Mouse (Mus musculus): ENCODE measurements at regions not wholly inside any gene's neighbourhood (a gene's known extent, or its start where the extent isn't known, plus 50 kb on each side); places are given as distances from the start of the nearest gene placed in this dataset.

DNA sequence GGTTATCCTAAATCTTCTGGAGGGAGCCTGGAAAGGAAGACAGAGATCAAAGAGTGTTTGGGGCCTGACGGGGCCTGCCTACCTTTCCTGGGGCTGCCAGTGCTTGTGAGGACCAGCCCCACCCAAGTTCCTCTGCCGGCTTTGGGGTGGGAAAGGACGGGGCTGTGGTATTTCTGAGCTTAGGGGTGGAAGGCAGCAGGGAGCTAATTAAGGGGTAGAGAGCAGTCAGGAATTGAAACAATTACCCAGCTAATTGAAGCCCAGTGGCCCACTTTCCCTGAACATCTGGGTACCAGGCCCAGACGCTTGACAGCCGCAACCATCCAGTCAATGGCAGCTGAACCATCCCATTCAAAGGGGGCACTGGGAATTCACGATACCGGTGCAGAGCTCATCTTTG lies 101.2 kb upstream of the Mycn start:
- DNase-seq (ENCODE audit: low spot score in 2 of 2), result no peak

- DNase-seq (ENCODE audit: low spot score in 2 of 2), result no peak
These were observed 93.5 kb upstream of the Mycn start for GRCm38 (mm10) chr12:13035108-13035741.

DNA sequence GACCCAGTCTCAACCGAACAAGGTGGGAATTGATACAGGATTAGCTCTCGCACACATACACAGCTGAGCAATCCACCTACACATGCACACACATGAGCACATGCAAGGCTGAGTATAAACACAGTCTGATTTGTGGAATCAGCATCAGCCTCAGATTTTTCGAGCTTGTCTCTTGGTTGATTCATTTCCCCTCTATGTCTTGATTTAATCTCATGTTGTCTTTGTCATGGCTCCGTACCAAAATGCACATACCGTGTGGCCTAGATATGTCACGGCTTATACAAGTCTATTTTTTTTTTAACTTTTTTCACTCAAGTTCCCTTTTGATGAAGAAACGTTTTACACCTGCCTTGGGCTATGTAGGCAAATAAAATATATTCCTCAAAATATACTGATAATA lies 88.6 kb upstream of the Mycn start:
- DNase-seq (ENCODE audit: low spot score in 2 of 2), result no peak

DNA sequence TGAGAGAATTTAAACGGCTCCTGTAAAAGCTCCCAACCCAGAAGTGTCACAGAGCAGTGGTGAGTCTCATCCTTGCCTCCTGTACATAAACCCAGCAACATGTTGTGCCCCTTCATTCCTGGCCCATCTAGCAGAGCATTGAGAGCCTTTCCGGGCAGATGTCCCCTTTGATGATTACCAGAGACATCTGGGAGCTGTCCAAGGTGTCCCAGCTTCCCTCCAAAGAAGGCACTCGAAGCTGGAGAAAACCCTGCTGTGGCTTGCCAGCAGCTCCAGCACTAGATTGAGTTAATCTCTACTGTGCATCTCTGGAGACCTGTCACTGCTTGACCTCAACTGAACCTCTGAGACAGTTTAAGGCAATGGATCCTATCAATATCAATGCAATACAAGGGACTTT lies 86.4 kb upstream of the Mycn start:
- DNase-seq (ENCODE audit: low spot score in 2 of 2), result no peak

GRCm38 (mm10) chr12:13026041-13026580 lies 84.4 kb upstream of the Mycn start:
- DNase-seq (ENCODE audit: low spot score in 2 of 2), result peak in 1 of 2 experiments; percentile 21

DNA sequence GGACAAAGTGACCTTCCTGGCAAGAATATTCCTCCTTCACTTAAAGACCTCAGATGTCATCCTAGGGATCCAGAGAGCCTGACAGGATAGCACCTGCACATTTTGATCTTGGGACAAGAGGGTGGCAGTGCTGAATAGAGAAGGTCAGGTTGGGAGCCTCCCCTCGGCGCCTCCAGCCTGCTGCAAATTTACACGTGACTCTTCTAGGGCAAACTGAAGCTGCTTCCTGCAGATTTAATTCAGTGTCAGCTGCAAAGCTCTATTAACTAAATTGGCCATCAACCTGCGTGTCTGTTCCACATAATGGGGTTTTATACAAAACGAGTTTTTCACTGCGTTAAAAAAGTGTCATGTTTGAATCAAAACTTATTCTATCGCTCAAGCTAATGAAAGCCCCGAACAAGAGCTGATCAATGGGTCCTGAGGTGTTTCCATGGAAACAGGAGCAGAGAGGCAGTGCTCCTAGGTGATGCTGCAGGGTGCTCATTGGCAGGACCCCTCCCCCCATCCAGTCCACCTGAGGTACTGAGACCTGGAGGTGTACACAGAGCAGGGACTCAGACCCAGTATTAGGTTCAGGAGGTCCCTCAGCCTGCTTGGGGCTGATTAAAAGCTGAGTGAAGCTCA lies 82.6 kb upstream of the Mycn start:
- DNase-seq (ENCODE audit: low spot score in 2 of 2), result no peak

- no peak for DNase-seq (ENCODE audit: low spot score in 2 of 2)
These were observed 69.5 kb upstream of the Mycn start for GRCm38 (mm10) chr12:13011023-13011761.

DNA sequence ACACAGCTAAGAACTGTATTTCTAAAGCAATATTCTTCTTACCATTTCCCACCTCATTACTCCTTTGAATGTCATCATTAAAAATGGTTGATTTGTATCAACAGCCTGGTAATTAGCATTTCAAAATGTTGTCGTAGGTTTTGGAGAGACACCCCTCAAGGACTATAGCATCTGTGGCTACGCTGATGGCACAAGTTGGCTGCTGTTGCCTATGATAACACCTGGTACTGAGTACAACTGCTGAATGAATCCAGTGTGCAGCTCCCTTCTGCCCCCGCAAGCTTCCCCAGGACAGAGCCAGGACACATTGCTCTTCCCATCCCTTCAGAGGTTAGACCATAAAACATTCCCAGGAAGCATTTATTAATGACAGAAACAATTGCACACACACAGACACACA lies 68.7 kb upstream of the Mycn start:
- DNase-seq (ENCODE audit: low spot score in 2 of 2), result no peak

DNA sequence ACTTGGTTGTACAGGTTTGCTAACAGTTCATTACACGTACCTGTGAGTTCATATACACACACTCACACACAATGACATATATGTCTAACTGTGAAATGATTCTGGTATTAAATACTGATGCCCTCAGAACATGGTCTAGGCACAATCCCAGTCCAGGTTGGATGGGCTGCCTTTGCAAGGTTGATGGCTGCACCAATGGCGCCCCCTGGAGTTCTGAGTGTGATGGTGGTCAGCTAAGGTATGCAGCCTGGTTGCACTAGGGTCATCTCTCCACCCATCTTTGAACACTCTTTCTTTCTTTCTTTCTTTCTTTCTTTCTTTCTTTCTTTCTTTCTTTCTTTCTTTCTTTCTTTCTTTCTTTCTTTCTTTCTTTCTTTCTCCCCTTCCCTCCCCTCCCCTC lies 67.8 kb upstream of the Mycn start:
- peak in 1 of 2 experiments; percentile 4 for DNase-seq (ENCODE audit: low spot score in 2 of 2)

GRCm38 (mm10) chr12:13002703-13003102 lies 61.0 kb upstream of the Mycn start:
- no peak for DNase-seq (ENCODE audit: low spot score in 2 of 2)

GRCm38 (mm10) chr12:13002069-13002590 lies 60.4 kb upstream of the Mycn start:
- no peak for DNase-seq (ENCODE audit: low spot score in 2 of 2)

DNA sequence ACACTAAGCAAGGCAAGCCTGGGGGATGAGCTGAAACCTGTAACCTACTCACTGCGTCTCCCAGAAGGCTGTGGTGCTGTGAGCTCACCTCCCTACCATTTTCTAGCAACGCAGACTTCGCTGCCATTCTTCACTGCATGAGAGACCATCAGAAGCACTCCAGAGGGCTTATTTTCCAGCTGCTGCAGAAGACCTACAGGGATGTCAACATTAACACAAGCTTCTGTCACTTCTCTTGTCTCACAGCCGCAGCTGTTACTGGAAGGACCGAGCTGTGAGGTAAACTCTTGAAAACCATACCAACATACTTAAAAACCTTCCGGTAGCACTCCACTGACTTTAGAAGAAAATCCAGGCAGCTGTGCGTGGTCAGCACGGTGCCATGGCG lies 54.3 kb upstream of the Mycn start:
- peak in 1 of 2 experiments; percentile 1 for DNase-seq (ENCODE audit: low spot score in 2 of 2)

DNA sequence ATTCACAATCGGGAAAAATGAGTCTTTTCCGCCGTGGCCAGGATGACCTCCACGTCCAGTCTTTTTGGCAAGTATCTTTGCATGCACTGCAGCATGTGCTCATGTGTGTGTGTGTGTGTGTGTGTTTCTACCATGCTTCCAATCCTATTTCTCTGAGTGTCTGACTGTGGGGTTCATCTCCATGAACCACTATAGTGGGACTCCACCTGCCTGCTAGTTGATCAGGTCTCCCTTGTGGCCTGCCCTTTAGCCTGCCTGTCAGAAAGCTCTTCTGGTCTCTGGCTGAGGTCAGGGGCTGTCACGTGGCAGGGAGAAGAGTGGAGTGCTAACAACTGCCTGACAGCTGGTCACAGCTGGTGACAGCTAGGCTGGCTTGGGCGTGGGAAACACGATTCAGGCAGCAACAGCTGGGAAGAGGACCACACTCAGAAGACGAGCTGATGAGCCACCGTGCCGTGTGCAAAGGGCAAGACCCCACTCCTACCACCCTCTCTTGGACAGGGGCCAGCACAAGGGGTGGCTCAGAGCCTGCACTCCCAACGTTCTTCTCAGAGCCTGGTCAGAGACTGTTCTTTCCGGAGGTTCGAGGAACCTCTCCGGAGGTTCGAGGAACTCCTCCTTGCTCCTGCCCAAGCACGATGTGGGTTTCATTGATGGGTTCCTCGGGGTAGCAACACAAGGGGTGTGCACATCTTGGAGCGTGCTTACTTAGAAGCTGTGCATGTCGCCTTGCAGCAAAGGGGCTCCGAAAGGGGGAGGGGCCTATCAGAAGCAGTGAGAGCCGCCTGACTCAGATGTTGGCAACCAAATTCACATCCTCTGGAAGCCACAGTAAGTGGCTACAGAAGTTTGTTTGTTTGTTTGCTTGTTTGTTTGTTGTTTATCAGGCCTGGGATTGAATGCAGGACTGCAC lies 53.6 kb upstream of the Mycn start:
- peak; percentile 83 to 86 for DNase-seq (ENCODE audit: low spot score in 2 of 2)

GRCm38 (mm10) chr12:12993894-12994714 lies 52.4 kb upstream of the Mycn start:
- DNase-seq (ENCODE audit: low spot score in 2 of 2), result peak; percentile 54 to 56
